Mouse (Mus musculus) forebrain, embryonic 14.5 days (tissue): ENCODE measurements around the gene Armc7. TPM values are rescaled to one million over a fixed set of nuclear protein-coding genes. Genes with fewer than 3 reads are reported as not detected.

ENCODE experiments used
- ATAC-seq: fragments of 200-750 bp; cut with Nextera tagmentation; 2 replicates; pipeline ENCODE4 v1.8.0; 2017; ENCODE audit warnings: mild to moderate bottlenecking, moderate library complexity
- DNase-seq: peaks from one replicate; pipeline ENCODE4 v3.0.0-alpha.2; 2015; ENCODE audit warnings: low spot score
- H3K27ac ChIP-seq: fragments of 300-500 bp; sonication (generic); 2 replicates; pipeline ENCODE4 v1.5.1; 2014; ENCODE audit warnings: low read depth, mild to moderate bottlenecking, control low read depth, low read length, moderate library complexity
- H3K27me3 ChIP-seq: fragments of 300-500 bp; sonication (generic); replicated peaks from 2 replicates; pipeline ENCODE4 v1.6.1; 2014; ENCODE audit warnings: low read length, control low read depth, mixed read lengths; ENCODE audit not compliant: control insufficient read depth, insufficient read depth
- H3K36me3 ChIP-seq: fragments of 300-500 bp; sonication (generic); 2 replicates; pipeline ENCODE4 v1.6.1; 2014; ENCODE audit warnings: low read length, control low read depth; ENCODE audit not compliant: control insufficient read depth, insufficient read depth
- H3K4me1 ChIP-seq: fragments of 300-500 bp; sonication (generic); 2 replicates; pipeline ENCODE4 v1.6.1; 2014; ENCODE audit warnings: antibody characterized with exemption, low read length, control low read depth; ENCODE audit not compliant: control insufficient read depth, insufficient read depth
- H3K4me2 ChIP-seq: fragments of 300-500 bp; sonication (generic); 2 replicates; pipeline ENCODE4 v1.6.1; 2014; ENCODE audit warnings: mild to moderate bottlenecking, control low read depth, low read length
- H3K4me3 ChIP-seq: fragments of 300-500 bp; sonication (generic); 2 replicates; pipeline ENCODE4 v1.5.1; 2014; ENCODE audit warnings: low read depth, low read length, control low read depth
- H3K9ac ChIP-seq: fragments of 300-500 bp; sonication (generic); 2 replicates; pipeline ENCODE4 v1.6.1; 2014; ENCODE audit warnings: mild to moderate bottlenecking, low read length, control low read depth, moderate library complexity
- H3K9me3 ChIP-seq: fragments of 300-500 bp; sonication (generic); replicated peaks from 2 replicates; pipeline ENCODE4 v1.6.1; 2016; ENCODE audit warnings: low read length, control low read depth, mixed read lengths; ENCODE audit not compliant: control insufficient read depth
- WGBS: fragments of 180-500 bp; shearing (Covaris S2); extraction: QIAGEN DNeasy Blood & Tissue Kit; methylation state at CpG from one replicate; pipeline ENCODE4 v1.1.7; 2014; 5-methylcytosine and 5-hydroxymethylcytosine counted together
- polyA plus RNA-seq: library from polyadenylated mRNA; unstranded; fragments of >200 nt; fragmentation: Nextera tagmentation; extraction: Ambion mirVana; gene quantifications from 2 replicates; pipeline ENCODE4 v1.2.1, GENCODE M21; 2014

Gene Armc7
- polyA plus RNA-seq, 1 experiment from 2014 or later: 11.5 TPM

- no peak overlapping the region for H3K27ac ChIP-seq
- ATAC-seq: no peak
- no peak overlapping the region for H3K4me3 ChIP-seq
- H3K9me3 ChIP-seq: no peaks in the 10 kb centered on the region
- WGBS: 85% methylated on average over 9 of the region's 9 CpGs
- no peak for DNase-seq
- no peak overlapping the region for H3K9ac ChIP-seq
- no peaks in the 10 kb centered on the region for H3K27me3 ChIP-seq
- peaks cover 18% of the 10 kb centered on the region for H3K4me1 ChIP-seq
- no peak overlapping the region for H3K4me2 ChIP-seq
- no peaks in the 10 kb centered on the region for H3K36me3 ChIP-seq
Measured at GRCm38 (mm10) chr11:115478296-115478938, 3.0 kb downstream of the Armc7 start.

GRCm38 (mm10) chr11:115481553-115482259 lies 6.2 kb downstream of the Armc7 start:
- H3K9ac ChIP-seq: no peak overlapping the region
- no peaks in the 10 kb centered on the region for H3K36me3 ChIP-seq
- H3K4me1 ChIP-seq: peaks cover 5% of the 10 kb centered on the region
- 86% methylated on average over 6 of the region's 6 CpGs for WGBS
- no peak overlapping the region for H3K27ac ChIP-seq
- DNase-seq: no peak
- H3K9me3 ChIP-seq: no peaks in the 10 kb centered on the region
- no peak overlapping the region for H3K4me2 ChIP-seq
- H3K27me3 ChIP-seq: no peaks in the 10 kb centered on the region
- ATAC-seq: no peak
- no peak overlapping the region for H3K4me3 ChIP-seq

- WGBS: 68% methylated on average over 11 of the region's 11 CpGs
- H3K36me3 ChIP-seq: no peaks in the 10 kb centered on the region
- H3K27ac ChIP-seq: no peak overlapping the region
- no peak overlapping the region for H3K4me3 ChIP-seq
- no peak for ATAC-seq
- no peak overlapping the region for H3K9ac ChIP-seq
- H3K27me3 ChIP-seq: no peaks in the 10 kb centered on the region
- H3K4me1 ChIP-seq: no peaks in the 10 kb centered on the region
- DNase-seq: no peak
- no peak overlapping the region for H3K4me2 ChIP-seq
- no peaks in the 10 kb centered on the region for H3K9me3 ChIP-seq
Measured at GRCm38 (mm10) chr11:115483278-115483677, 7.8 kb downstream of the Armc7 start.

GRCm38 (mm10) chr11:115483726-115484125 lies 8.3 kb downstream of the Armc7 start:
- peaks cover 4% of the 10 kb centered on the region; the same call in 1 of the 2 replicates for H3K36me3 ChIP-seq
- no peaks in the 10 kb centered on the region for H3K4me1 ChIP-seq
- no peak overlapping the region for H3K4me3 ChIP-seq
- no peak overlapping the region for H3K27ac ChIP-seq
- WGBS: 18% methylated on average over 6 of the region's 6 CpGs
- H3K4me2 ChIP-seq: no peak overlapping the region
- no peak overlapping the region for H3K9ac ChIP-seq
- no peak for ATAC-seq
- peak; percentile 82 for DNase-seq
- H3K27me3 ChIP-seq: no peaks in the 10 kb centered on the region
- no peaks in the 10 kb centered on the region for H3K9me3 ChIP-seq

GRCm38 (mm10) chr11:115485155-115485554 lies 9.7 kb downstream of the Armc7 start:
- Histone ChIP-seq H3K27ac (no peak overlapping the region; the same call in 1 of the 2 replicates), H3K27me3 (no peaks in the 10 kb centered on the region), H3K4me2 (no peak overlapping the region), H3K4me1 (no peaks in the 10 kb centered on the region), H3K9ac (no peak overlapping the region), H3K36me3 (peaks cover 14% of the 10 kb centered on the region), H3K4me3 (no peak overlapping the region), H3K9me3 (no peaks in the 10 kb centered on the region)
- DNase-seq (peak; percentile 47), ATAC-seq (0 out of 2 replicates have a peak, but pooled peaks have one; percentile 10)
- WGBS: 29% methylated on average over 12 of the region's 12 CpGs

GRCm38 (mm10) chr11:115488551-115489104 lies 13.2 kb downstream of the Armc7 start:
- Histone ChIP-seq H3K4me2 (no peak overlapping the region), H3K9ac (no peak overlapping the region), H3K27ac (no peak overlapping the region), H3K36me3 (peaks cover 14% of the 10 kb centered on the region), H3K27me3 (no peaks in the 10 kb centered on the region), H3K9me3 (no peaks in the 10 kb centered on the region), H3K4me3 (no peak overlapping the region), H3K4me1 (peaks cover 10% of the 10 kb centered on the region; the same call in 1 of the 2 replicates)
- DNase-seq (no peak), ATAC-seq (no peak)
- 86% methylated on average over 19 of the region's 19 CpGs for WGBS

- peak; percentile 57 for ATAC-seq
- H3K9ac ChIP-seq: peak overlapping the region; percentile 74
- WGBS: 25% methylated on average over 25 of the region's 25 CpGs
- peaks cover 10% of the 10 kb centered on the region; the same call in 1 of the 2 replicates for H3K4me1 ChIP-seq
- no peaks in the 10 kb centered on the region for H3K9me3 ChIP-seq
- peak overlapping the region; percentile 82 for H3K4me2 ChIP-seq
- H3K27me3 ChIP-seq: no peaks in the 10 kb centered on the region
- peak overlapping the region; percentile 82; the same call in 1 of the 2 replicates for H3K27ac ChIP-seq
- peaks cover 14% of the 10 kb centered on the region for H3K36me3 ChIP-seq
- DNase-seq: no peak
- peak overlapping the region; percentile 67 for H3K4me3 ChIP-seq
Measured at GRCm38 (mm10) chr11:115490441-115491355, 15.2 kb downstream of the Armc7 start.

- Histone ChIP-seq H3K9ac (peak within 1 kb of the TSS; percentile 74), H3K4me3 (peak within 1 kb of the TSS; percentile 67), H3K27ac (peak within 1 kb of the TSS; percentile 82), H3K4me1 (peaks cover 10% of the 10 kb centered on the region; the same call in 1 of the 2 replicates), H3K27me3 (no peaks in the 10 kb centered on the region), H3K36me3 (peaks cover 17% of the 10 kb centered on the region), H3K4me2 (peak within 1 kb of the TSS; percentile 82), H3K9me3 (no peaks in the 10 kb centered on the region)
- DNase-seq (peak; percentile 85), ATAC-seq (peak; percentile 93)
- WGBS: under 1% methylated on average over 43 of the region's 43 CpGs
Measured at GRCm38 (mm10) chr11:115491356-115492083, 16.1 kb downstream of the Armc7 start, which contains the start of gene Nt5c. Nt5c (minus strand) TSS chr11:115491862.
